Comparison of ENCODE assay signal across 17 mouse cellular contexts in genomic region chr14:57375205-57375604, GRCm38 (mm10).
"Had no signal": no experiment of that assay in that cellular context is flagged by ENCODE, and none has a peak within 500 bp of the region (broad histone marks: within the 10 kb centered on the region; RNA-seq: fewer than 3 reads in every experiment).

No protein-coding gene starts in this region.

- H3K9ac ChIP-seq: lung, embryonic 15.5 days; midbrain, embryonic 13.5 days; midbrain, embryonic 15.5 days; neural tube, embryonic 12.5 days; stomach, embryonic 15.5 days had no signal

- ATAC-seq: lung, postnatal 0 days; midbrain, embryonic 13.5 days; midbrain, embryonic 15.5 days had no signal

- H3K27ac ChIP-seq: lung, embryonic 15.5 days; macrophage; midbrain, embryonic 13.5 days; midbrain, embryonic 15.5 days; neural tube, embryonic 12.5 days; stomach, embryonic 15.5 days; stomach, postnatal 0 days had no signal

- H3K36me3 ChIP-seq: lung, embryonic 15.5 days; midbrain, embryonic 13.5 days; midbrain, embryonic 15.5 days; neural tube, embryonic 12.5 days; stomach, embryonic 15.5 days had no signal

- H3K27me3 ChIP-seq: lung, embryonic 15.5 days; megakaryocyte, embryonic 14.5 days; midbrain, embryonic 13.5 days; midbrain, embryonic 15.5 days; neural tube, embryonic 12.5 days; stomach, embryonic 15.5 days had no signal

- H3K9me3 ChIP-seq: lung, embryonic 15.5 days; megakaryocyte, embryonic 14.5 days; midbrain, embryonic 13.5 days; midbrain, embryonic 15.5 days; neural tube, embryonic 12.5 days; stomach, embryonic 15.5 days had no signal

- DNase-seq: lung, adult 2 months; lung, postnatal 14 days; lung, postnatal 36 days; right cerebral cortex, postnatal 14 days; thymus, adult 2 months; thymus, postnatal 25 days; thymus, postnatal 4 days had no signal

- H3K4me3 ChIP-seq: lung, embryonic 15.5 days; megakaryocyte, embryonic 14.5 days; midbrain, embryonic 13.5 days; midbrain, embryonic 15.5 days; neural tube, embryonic 12.5 days; stomach, embryonic 15.5 days had no signal

- H3K4me1 ChIP-seq: lung, embryonic 15.5 days; midbrain, embryonic 13.5 days; midbrain, embryonic 15.5 days; neural tube, embryonic 12.5 days; stomach, embryonic 15.5 days had no signal

- H3K4me2 ChIP-seq: lung, embryonic 15.5 days; midbrain, embryonic 11.5 days; midbrain, embryonic 13.5 days; midbrain, embryonic 15.5 days; neural tube, embryonic 12.5 days; stomach, embryonic 15.5 days had no signal
